Mouse (Mus musculus) intestine, embryonic 16.5 days (tissue): ENCODE results near the gene Plac9a. TPM values are rescaled to one million over a fixed set of nuclear protein-coding genes. Genes with fewer than 3 reads are reported as not detected.
"Not testable (repeated sequence)": the region's sequence is repeated elsewhere in the genome, so short reads cannot be mapped to it uniquely, and the experiment has no call there.

Experiments
- ATAC-seq: fragments of 200-750 bp; cut with Nextera tagmentation; 2 replicates; pipeline ENCODE4 v1.8.0; 2017; ENCODE audit warnings: moderate TSS enrichment, moderate library complexity
- H3K27ac ChIP-seq: fragments of 300-500 bp; sonication (generic); 2 replicates; pipeline ENCODE4 v1.5.1; 2014; ENCODE audit warnings: mild to moderate bottlenecking, low read length
- H3K27me3 ChIP-seq: fragments of 300-500 bp; sonication (generic); replicated peaks from 2 replicates; pipeline ENCODE4 v1.6.1; 2014; ENCODE audit warnings: low read length, control low read depth, mixed read lengths; ENCODE audit not compliant: control insufficient read depth, insufficient read depth
- H3K36me3 ChIP-seq: fragments of 300-500 bp; sonication (generic); 2 replicates; pipeline ENCODE4 v1.6.1; 2014; ENCODE audit warnings: low read length, control low read depth; ENCODE audit not compliant: control insufficient read depth, insufficient read depth
- H3K4me1 ChIP-seq: fragments of 300-500 bp; sonication (generic); 2 replicates; pipeline ENCODE4 v1.6.1; 2014; ENCODE audit warnings: low read length, control low read depth, mixed read lengths; ENCODE audit not compliant: control insufficient read depth, insufficient read depth
- H3K4me2 ChIP-seq: fragments of 300-500 bp; sonication (generic); 2 replicates; pipeline ENCODE4 v1.6.1; 2014; ENCODE audit warnings: low read depth, low read length, control low read depth
- H3K4me3 ChIP-seq: fragments of 300-500 bp; sonication (generic); 2 replicates; pipeline ENCODE4 v1.5.1; 2014; ENCODE audit warnings: mild to moderate bottlenecking, low read length
- H3K9ac ChIP-seq: fragments of 300-500 bp; sonication (generic); 2 replicates; pipeline ENCODE4 v1.6.1; 2014; ENCODE audit warnings: low read depth, low read length
- H3K9me3 ChIP-seq: fragments of 300-500 bp; sonication (generic); 2 replicates; pipeline ENCODE4 v1.6.1; 2016; ENCODE audit warnings: low read length, control low read depth; ENCODE audit not compliant: control insufficient read depth
- WGBS: fragments of 180-500 bp; shearing (Covaris S2); extraction: QIAGEN DNeasy Blood & Tissue Kit; methylation state at CpG from one replicate; pipeline ENCODE4 v1.1.7; 2014; 5-methylcytosine and 5-hydroxymethylcytosine counted together
- polyA plus RNA-seq: library from polyadenylated mRNA; unstranded; fragments of >200 nt; fragmentation: Nextera tagmentation; extraction: Ambion mirVana; gene quantifications from 2 replicates; pipeline ENCODE4 v1.2.1, GENCODE M21; 2015

The Plac9a gene
- polyA plus RNA-seq, 1 experiment from 2014 or later, result 1.9 TPM

- Histone ChIP-seq H3K4me2 (no peak overlapping the region), H3K27ac (no peak overlapping the region), H3K27me3 (no peaks in the 10 kb centered on the region), H3K36me3 (no peaks in the 10 kb centered on the region), H3K9me3 (no peaks in the 10 kb centered on the region), H3K9ac (no peak overlapping the region), H3K4me3 (no peak overlapping the region), H3K4me1 (peaks cover 41% of the 10 kb centered on the region)
- WGBS, result 75% methylated on average over 6 of the region's 6 CpGs
- no peak for ATAC-seq
These were observed 49.6 kb downstream of the Plac9a start for GRCm38 (mm10) chr14:25853295-25853694.

GRCm38 (mm10) chr14:25852121-25852561 is 50.8 kb downstream of the Plac9a start:
- H3K9me3 ChIP-seq, result no peaks in the 10 kb centered on the region
- 80% methylated on average over 11 of the region's 11 CpGs for WGBS
- H3K9ac ChIP-seq, result no peak overlapping the region
- H3K4me1 ChIP-seq, result peaks cover 46% of the 10 kb centered on the region
- no peak overlapping the region for H3K4me3 ChIP-seq
- no peak overlapping the region for H3K27ac ChIP-seq
- no peak overlapping the region for H3K4me2 ChIP-seq
- no peaks in the 10 kb centered on the region for H3K27me3 ChIP-seq
- no peak for ATAC-seq
- H3K36me3 ChIP-seq, result no peaks in the 10 kb centered on the region

GRCm38 (mm10) chr14:25851189-25851588 is 51.7 kb downstream of the Plac9a start:
- Histone ChIP-seq H3K4me1 (peaks cover 48% of the 10 kb centered on the region), H3K27me3 (no peaks in the 10 kb centered on the region), H3K36me3 (no peaks in the 10 kb centered on the region), H3K9me3 (no peaks in the 10 kb centered on the region), H3K4me2 (no peak overlapping the region), H3K27ac (no peak overlapping the region), H3K4me3 (no peak overlapping the region), H3K9ac (no peak overlapping the region)
- no peak for ATAC-seq
- WGBS, result 83% methylated on average over 6 of the region's 6 CpGs

GRCm38 (mm10) chr14:25850433-25850832 is 52.5 kb downstream of the Plac9a start:
- Histone ChIP-seq H3K4me1 (peaks cover 41% of the 10 kb centered on the region), H3K9me3 (no peaks in the 10 kb centered on the region), H3K4me3 (no peak overlapping the region), H3K27me3 (no peaks in the 10 kb centered on the region), H3K4me2 (no peak overlapping the region), H3K27ac (no peak overlapping the region), H3K9ac (no peak overlapping the region), H3K36me3 (no peaks in the 10 kb centered on the region)
- ATAC-seq, result no peak
- 90% methylated on average over 2 of the region's 2 CpGs for WGBS

GRCm38 (mm10) chr14:25848708-25849107 is 54.2 kb downstream of the Plac9a start:
- not testable (repeated sequence) for H3K36me3 ChIP-seq, ATAC-seq, H3K9me3 ChIP-seq, H3K4me2 ChIP-seq, H3K27ac ChIP-seq, H3K9ac ChIP-seq, H3K4me3 ChIP-seq, H3K27me3 ChIP-seq
- WGBS, result 95% methylated on average over 3 of the region's 4 CpGs
- peaks cover 32% of the 10 kb centered on the region for H3K4me1 ChIP-seq

GRCm38 (mm10) chr14:25848237-25848636 is 54.7 kb downstream of the Plac9a start:
- 76% methylated on average over 6 of the region's 6 CpGs for WGBS
- Histone ChIP-seq H3K4me3 (no peak overlapping the region), H3K36me3 (no peaks in the 10 kb centered on the region), H3K4me2 (no peak overlapping the region), H3K27me3 (no peaks in the 10 kb centered on the region), H3K9ac (no peak overlapping the region), H3K4me1 (peaks cover 29% of the 10 kb centered on the region), H3K27ac (no peak overlapping the region), H3K9me3 (no peaks in the 10 kb centered on the region)
- ATAC-seq, result no peak

- ATAC-seq, result no peak
- H3K4me2 ChIP-seq, result no peak overlapping the region
These were observed 55.2 kb downstream of the Plac9a start for GRCm38 (mm10) chr14:25847660-25848059.

GRCm38 (mm10) chr14:25846516-25846915 is 56.4 kb downstream of the Plac9a start:
- peak overlapping the region; percentile 21 for H3K27ac ChIP-seq

More at GRCm38 (mm10) chr14:25847660-25848059, 55.2 kb downstream of the Plac9a start:
- Histone ChIP-seq H3K27me3 (no peaks in the 10 kb centered on the region), H3K36me3 (no peaks in the 10 kb centered on the region), H3K9me3 (no peaks in the 10 kb centered on the region), H3K4me1 (peaks cover 23% of the 10 kb centered on the region), H3K4me3 (no peak overlapping the region), H3K27ac (no peak overlapping the region), H3K9ac (no peak overlapping the region)
- WGBS, result 29% methylated on average over 9 of the region's 9 CpGs

GRCm38 (mm10) chr14:25845832-25846383 is 57.0 kb downstream of the Plac9a start:
- ATAC-seq, result peak; percentile 57
- no peaks in the 10 kb centered on the region for H3K27me3 ChIP-seq
- no peak overlapping the region; the same call in 1 of the 2 replicates for H3K4me2 ChIP-seq
- H3K4me3 ChIP-seq, result no peak overlapping the region
- 61% methylated on average over 6 of the region's 6 CpGs for WGBS
- peak overlapping the region; percentile 21 for H3K27ac ChIP-seq
- no peak overlapping the region for H3K9ac ChIP-seq
- no peaks in the 10 kb centered on the region for H3K36me3 ChIP-seq
- H3K4me1 ChIP-seq, result peaks cover 26% of the 10 kb centered on the region
- no peaks in the 10 kb centered on the region for H3K9me3 ChIP-seq

More at GRCm38 (mm10) chr14:25846516-25846915, 56.4 kb downstream of the Plac9a start:
- no peaks in the 10 kb centered on the region for H3K27me3 ChIP-seq
- WGBS, result 58% methylated on average over 8 of the region's 8 CpGs
- no peak overlapping the region; the same call in 1 of the 2 replicates for H3K4me2 ChIP-seq
- no peak overlapping the region for H3K9ac ChIP-seq
- H3K36me3 ChIP-seq, result no peaks in the 10 kb centered on the region
- no peak for ATAC-seq
- H3K4me1 ChIP-seq, result peaks cover 26% of the 10 kb centered on the region
- H3K9me3 ChIP-seq, result no peaks in the 10 kb centered on the region
- H3K4me3 ChIP-seq, result no peak overlapping the region

GRCm38 (mm10) chr14:25844372-25844771 is 58.5 kb downstream of the Plac9a start:
- Histone ChIP-seq H3K27ac (peak overlapping the region; percentile 21), H3K4me1 (peaks cover 26% of the 10 kb centered on the region), H3K27me3 (no peaks in the 10 kb centered on the region), H3K9me3 (no peaks in the 10 kb centered on the region), H3K4me2 (0 out of 2 replicates have a peak overlapping the region, but pooled peaks have one; percentile 6), H3K9ac (no peak overlapping the region; the same call in 1 of the 2 replicates), H3K36me3 (no peaks in the 10 kb centered on the region), H3K4me3 (peak overlapping the region; percentile 12; the same call in 1 of the 2 replicates)
- 71% methylated on average over 4 of the region's 4 CpGs for WGBS
- ATAC-seq, result peak; percentile 16; the same call in 1 of the 2 replicates
